Comparison of ENCODE assay signal across 21 mouse cellular contexts in genomic region chr7:139850677-139851076, GRCm38 (mm10). TPM values are rescaled to one million over a fixed set of nuclear protein-coding genes. Genes with fewer than 3 reads are reported as not detected.
DNase-seq lines count a peak whose midpoint lies in the region; ATAC-seq and TF ChIP-seq lines count a peak whose summit lies in the region.
"Had no signal": no experiment of that assay in that cellular context is flagged by ENCODE, and none has a peak within 500 bp of the region (broad histone marks: within the 10 kb centered on the region; RNA-seq: fewer than 3 reads in every experiment).

No protein-coding gene starts in this region.

- no peaks in the 10 kb centered on the region for H3K9me3 ChIP-seq in forebrain, embryonic 13.5 days (replicated peaks)
- H3K9me3 ChIP-seq in hindbrain, embryonic 13.5 days = no peaks in the 10 kb centered on the region
- H3K9me3 ChIP-seq in midbrain, embryonic 15.5 days = no peaks in the 10 kb centered on the region
- H3K9me3 ChIP-seq in liver, postnatal 0 days (ENCODE audit: low read length) = no peaks in the 10 kb centered on the region
- H3K9me3 ChIP-seq: embryonic facial prominence, embryonic 13.5 days; stomach, embryonic 15.5 days had no signal

- no peak for TF ChIP-seq EP300 in liver, postnatal 0 days (IDR thresholded peaks at IDR 0.05; ENCODE audit: low read depth)

- no peak for TF ChIP-seq CTCF in cortical plate, adult 2 months (IDR thresholded peaks at IDR 0.05; ENCODE audit: extremely low read depth, insufficient read depth, low read length)
- TF ChIP-seq CTCF in liver, postnatal 0 days (IDR thresholded peaks at IDR 0.05; ENCODE audit: low read depth) = no peak
- TF ChIP-seq CTCF in kidney, adult 2 months (conservative IDR thresholded peaks at IDR 0.05; ENCODE audit: insufficient read depth, insufficient read length, low read depth, low read length) = no peak

- peak; percentile 29 for ATAC-seq in forebrain, embryonic 13.5 days
- peak; percentile 29; the same call in 1 of the 2 replicates for ATAC-seq in hindbrain, embryonic 13.5 days (ENCODE audit: low FRiP score)
- peak; percentile 27 for ATAC-seq in midbrain, embryonic 15.5 days (replicated peaks)
- ATAC-seq in liver, postnatal 0 days = no peak
- ATAC-seq in cerebellum, adult (ENCODE audit: insufficient number of reproducible peaks, low FRiP score, low TSS enrichment) = no peak

- H3K36me3 ChIP-seq in forebrain, embryonic 13.5 days (ENCODE audit: poor library complexity, severe bottlenecking) = no peaks in the 10 kb centered on the region
- no peaks in the 10 kb centered on the region for H3K36me3 ChIP-seq in hindbrain, embryonic 13.5 days
- no peaks in the 10 kb centered on the region for H3K36me3 ChIP-seq in midbrain, embryonic 15.5 days (replicated peaks)
- H3K36me3 ChIP-seq in liver, postnatal 0 days (replicated peaks; ENCODE audit: insufficient read depth, low read length) = no peaks in the 10 kb centered on the region
- H3K36me3 ChIP-seq in kidney, adult 2 months (ENCODE audit: control insufficient read depth, insufficient read depth, low read length) = no peaks in the 10 kb centered on the region
- H3K36me3 ChIP-seq: embryonic facial prominence, embryonic 13.5 days; stomach, embryonic 15.5 days had no signal

- 75% methylated on average over 5 of the region's 5 CpGs for WGBS in forebrain, embryonic 13.5 days
- 59% methylated on average over 5 of the region's 5 CpGs for WGBS in hindbrain, embryonic 13.5 days
- 58% methylated on average over 5 of the region's 5 CpGs for WGBS in midbrain, embryonic 15.5 days
- 57% methylated on average over 5 of the region's 5 CpGs for WGBS in liver, postnatal 0 days (ENCODE audit: insufficient replicate concordance)
- 71% methylated on average over 5 of the region's 5 CpGs for WGBS in kidney, adult 2 months

- TF ChIP-seq POLR2A in cortical plate, adult 2 months (IDR thresholded peaks at IDR 0.05; ENCODE audit: extremely low read depth, insufficient read depth, low read length) = no peak
- TF ChIP-seq POLR2A in kidney, adult 2 months (IDR thresholded peaks at IDR 0.05; ENCODE audit: low read depth, low read length) = no peak

- H3K9ac ChIP-seq in forebrain, embryonic 13.5 days = no peak overlapping the region; the same call in 1 of the 2 replicates
- H3K9ac ChIP-seq in hindbrain, embryonic 13.5 days = peak overlapping the region; percentile 3; the same call in 1 of the 2 replicates
- H3K9ac ChIP-seq in midbrain, embryonic 15.5 days = no peak overlapping the region
- H3K9ac ChIP-seq in liver, postnatal 0 days (replicated peaks) = no peak overlapping the region
- H3K9ac ChIP-seq: embryonic facial prominence, embryonic 13.5 days; stomach, embryonic 15.5 days had no signal

- no peak for DNase-seq in liver, postnatal 0 days
- DNase-seq in kidney, adult 2 months = no peak
- no peak for DNase-seq in right cerebral cortex, postnatal 25 days
- DNase-seq: adrenal gland, postnatal 25 days; cerebellum, adult 8-10 months; gastrocnemius, postnatal 10 days; heart, adult 2 months; kidney, adult 9 months; kidney, postnatal 4 days; liver; lung, adult 18-20 months; lung, postnatal 36 days; thymus, postnatal 36 days had no signal

- H3K27me3 ChIP-seq in forebrain, embryonic 13.5 days = no peaks in the 10 kb centered on the region
- no peaks in the 10 kb centered on the region for H3K27me3 ChIP-seq in hindbrain, embryonic 13.5 days
- no peaks in the 10 kb centered on the region for H3K27me3 ChIP-seq in midbrain, embryonic 15.5 days (replicated peaks)
- no peaks in the 10 kb centered on the region for H3K27me3 ChIP-seq in liver, postnatal 0 days (ENCODE audit: insufficient read depth, low read length)
- no peaks in the 10 kb centered on the region for H3K27me3 ChIP-seq in kidney, adult 2 months (replicated peaks; ENCODE audit: control insufficient read depth, insufficient read depth, low read length)
- H3K27me3 ChIP-seq: embryonic facial prominence, embryonic 13.5 days; stomach, embryonic 15.5 days had no signal

- H3K4me1 ChIP-seq in cortical plate, adult 2 months (ENCODE audit: control insufficient read depth, insufficient read depth, low read length) = peaks cover 16% of the 10 kb centered on the region
- H3K4me1 ChIP-seq in forebrain, embryonic 13.5 days = peaks cover 25% of the 10 kb centered on the region
- peaks cover 33% of the 10 kb centered on the region for H3K4me1 ChIP-seq in hindbrain, embryonic 13.5 days (replicated peaks)
- peaks cover 30% of the 10 kb centered on the region for H3K4me1 ChIP-seq in midbrain, embryonic 15.5 days
- H3K4me1 ChIP-seq in liver, postnatal 0 days (ENCODE audit: insufficient read depth) = no peaks in the 10 kb centered on the region
- no peaks in the 10 kb centered on the region for H3K4me1 ChIP-seq in kidney, adult 2 months (ENCODE audit: control insufficient read depth, insufficient read depth, low read length)
- H3K4me1 ChIP-seq: embryonic facial prominence, embryonic 13.5 days; stomach, embryonic 15.5 days had no signal

- peak overlapping the region; percentile 23; the same call in 1 of the 2 replicates for H3K27ac ChIP-seq in cortical plate, adult 2 months (ENCODE audit: insufficient read depth, low read length)
- H3K27ac ChIP-seq in forebrain, embryonic 13.5 days = peak overlapping the region; percentile 57
- H3K27ac ChIP-seq in hindbrain, embryonic 13.5 days = peak overlapping the region; percentile 87
- H3K27ac ChIP-seq in midbrain, embryonic 15.5 days = peak overlapping the region; percentile 87
- no peak overlapping the region for H3K27ac ChIP-seq in liver, postnatal 0 days (ENCODE audit: low read depth)
- H3K27ac ChIP-seq in kidney, adult 2 months (ENCODE audit: insufficient read depth, low read depth, low read length) = no peak overlapping the region
- H3K27ac ChIP-seq: embryonic facial prominence, embryonic 13.5 days; heart, adult 2 months; stomach, embryonic 15.5 days had no signal

- H3K4me3 ChIP-seq in cortical plate, adult 2 months (ENCODE audit: insufficient read depth, low read length) = no peak overlapping the region
- H3K4me3 ChIP-seq in forebrain, embryonic 13.5 days = no peak overlapping the region
- no peak overlapping the region for H3K4me3 ChIP-seq in hindbrain, embryonic 13.5 days
- no peak overlapping the region for H3K4me3 ChIP-seq in midbrain, embryonic 15.5 days
- H3K4me3 ChIP-seq in liver, postnatal 0 days (ENCODE audit: low read depth, low read length) = no peak overlapping the region
- H3K4me3 ChIP-seq in kidney, adult 2 months (ENCODE audit: insufficient read depth, low read depth, low read length) = no peak overlapping the region
- H3K4me3 ChIP-seq: embryonic facial prominence, embryonic 13.5 days; heart, adult 2 months; stomach, embryonic 15.5 days had no signal

- H3K4me2 ChIP-seq in forebrain, embryonic 13.5 days = no peak overlapping the region
- H3K4me2 ChIP-seq in hindbrain, embryonic 13.5 days = no peak overlapping the region
- H3K4me2 ChIP-seq in midbrain, embryonic 15.5 days = no peak overlapping the region
- H3K4me2 ChIP-seq in liver, postnatal 0 days (ENCODE audit: low read depth, low read length) = no peak overlapping the region
- H3K4me2 ChIP-seq: embryonic facial prominence, embryonic 13.5 days; stomach, embryonic 15.5 days had no signal

RNA-seq across cellular contexts. Expression of gene Adgra1, which starts 16.7 kb away (rescaled TPM):
- polyA plus RNA-seq in cortical plate, adult 2 months (2012; rRNA removed) = 37.5 and 41.6 TPM in 2 replicates
- 12.7 and 13.7 TPM in 2 replicates for polyA plus RNA-seq in forebrain, embryonic 13.5 days (2015; fragmentation: Nextera tagmentation; extraction: Ambion mirVana)
- 27.5 and 33.0 TPM in 2 replicates for polyA plus RNA-seq in hindbrain, embryonic 13.5 days (2015; fragmentation: Nextera tagmentation; extraction: Ambion mirVana)
- 28.4 and 35.2 TPM in 2 replicates for polyA plus RNA-seq in midbrain, embryonic 15.5 days (2015; fragmentation: Nextera tagmentation; extraction: Ambion mirVana)
- not detected in 2 replicates for polyA plus RNA-seq in liver, postnatal 0 days (2015; fragmentation: Nextera tagmentation; extraction: Ambion mirVana)
- polyA plus RNA-seq in kidney, adult 2 months (2012; rRNA removed) = 0.16 and 0.17 TPM in 2 replicates
- polyA plus RNA-seq: heart, embryonic 16.5 days had no signal

RNA-seq across cellular contexts. Expression of gene Kndc1, which starts 43.8 kb away (rescaled TPM):
- polyA plus RNA-seq in cortical plate, adult 2 months (2012; rRNA removed) = 54.8 and 56.1 TPM in 2 replicates
- 2.1 and 3.1 TPM in 2 replicates for polyA plus RNA-seq in forebrain, embryonic 13.5 days (2015; fragmentation: Nextera tagmentation; extraction: Ambion mirVana)
- 8.3 and 10.0 TPM in 2 replicates for polyA plus RNA-seq in hindbrain, embryonic 13.5 days (2015; fragmentation: Nextera tagmentation; extraction: Ambion mirVana)
- polyA plus RNA-seq in midbrain, embryonic 15.5 days (2015; fragmentation: Nextera tagmentation; extraction: Ambion mirVana) = 20.2 and 22.4 TPM in 2 replicates
- not detected in 2 replicates for polyA plus RNA-seq in liver, postnatal 0 days (2015; fragmentation: Nextera tagmentation; extraction: Ambion mirVana)
- polyA plus RNA-seq in kidney, adult 2 months (2012; rRNA removed) = 0.02 TPM in 1 of 2 replicates, not detected in the other

Comparison
In these comparisons a context has a peak if more than half of its experiments do, and no peak if none do; other contexts are left out.
1. H3K27ac ChIP-seq: peak in cortical plate, adult 2 months (single experiment), forebrain, embryonic 13.5 days (single experiment), hindbrain, embryonic 13.5 days (single experiment) and midbrain, embryonic 15.5 days (single experiment); none in liver, postnatal 0 days (single experiment) and kidney, adult 2 months (single experiment).
2. ATAC-seq: peak in forebrain, embryonic 13.5 days (single experiment), hindbrain, embryonic 13.5 days (single experiment) and midbrain, embryonic 15.5 days (single experiment); none in liver, postnatal 0 days (single experiment) and cerebellum, adult (single experiment).
3. RNA of gene Adgra1, which starts 16.7 kb away (polyA plus RNA-seq): 37.5 to 41.6 TPM in cortical plate, adult 2 months, 28.4 to 35.2 TPM in midbrain, embryonic 15.5 days, 27.5 to 33.0 TPM in hindbrain, embryonic 13.5 days and 12.7 to 13.7 TPM in forebrain, embryonic 13.5 days; 0.16 to 0.17 TPM in kidney, adult 2 months and not detected in liver, postnatal 0 days; every median in the first group is over 10 times any median in the second.